Mouse (Mus musculus) E14TG2a.4 (cell line): ENCODE data around the gene Olfr1218.

Source experiments
- CTCF ChIP-seq: conservative IDR thresholded peaks from 2 replicates; pipeline ENCODE4 v1.5.1; 2014; ENCODE audit warnings: low read length
- NANOG ChIP-seq: IDR thresholded peaks from 2 replicates; pipeline ENCODE4 v1.6.1; 2014; ENCODE audit warnings: borderline replicate concordance, low read length, mixed read lengths
- POU5F1 ChIP-seq: IDR thresholded peaks from 2 replicates; pipeline ENCODE4 v1.6.1; 2014; ENCODE audit warnings: low read length, borderline replicate concordance

DNA sequence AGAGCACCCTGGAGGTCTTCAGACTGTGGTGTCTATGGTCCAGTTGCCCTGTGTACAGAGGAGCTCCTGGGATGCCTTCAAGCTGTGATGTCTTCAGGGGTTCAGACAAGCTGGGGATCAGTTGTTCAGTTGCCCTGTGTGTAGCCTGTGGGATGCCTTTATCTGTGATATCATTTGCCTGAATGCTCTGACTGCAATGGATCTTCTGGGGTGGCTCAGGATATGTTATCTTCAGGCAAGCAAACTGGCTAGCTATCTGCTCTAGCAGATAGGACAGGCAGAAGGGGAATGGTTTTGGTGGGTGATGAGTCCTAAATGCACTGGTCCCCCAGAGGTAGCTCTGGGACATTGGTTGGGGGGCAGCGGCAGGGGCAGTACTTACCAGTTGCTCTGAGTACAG is 32.9 kb upstream of the Olfr1218 start:
- TF ChIP-seq CTCF (no peak), POU5F1 (no peak), NANOG (no peak)
